Mouse (Mus musculus): ENCODE measurements around the gene Ssxb6. TPM values are rescaled to one million over a fixed set of nuclear protein-coding genes. Genes with fewer than 3 reads are reported as not detected.
"Not testable (repeated sequence)": the region's sequence is repeated elsewhere in the genome, so short reads cannot be mapped to it uniquely, and the experiment has no call there.

Gene Ssxb6
- polyA plus RNA-seq (2015; fragmentation: Nextera tagmentation; extraction: Ambion mirVana) = not detected in 2 replicates

DNA sequence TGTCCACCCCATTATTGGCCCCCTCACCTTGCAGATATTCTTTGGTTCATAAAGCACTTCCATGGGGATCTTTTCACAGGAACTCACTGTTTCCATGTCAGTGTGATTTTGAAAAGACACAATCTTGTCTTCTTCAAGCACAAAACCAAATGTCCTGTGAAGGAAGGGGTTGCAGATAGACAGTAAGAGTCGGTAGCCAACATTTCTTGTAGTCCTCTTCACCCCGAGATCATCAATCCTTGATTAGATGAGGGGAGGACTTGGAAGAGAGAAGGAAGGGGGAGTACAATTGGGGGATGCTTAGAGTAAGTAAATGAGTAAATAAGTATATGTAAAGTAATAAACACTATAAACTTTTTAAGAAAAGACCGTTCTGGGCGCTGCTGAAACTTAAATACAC, at the start of gene Ssxb6:
Ssxb6 (minus strand) TSS at position 101 of the 400 bp plus-strand sequence.
- H3K9ac ChIP-seq (replicated peaks); H3K27ac ChIP-seq (replicated peaks); H3K27me3 ChIP-seq (replicated peaks); H3K9me3 ChIP-seq (replicated peaks); H3K4me1 ChIP-seq; ATAC-seq (ENCODE audit: low FRiP score); H3K4me3 ChIP-seq (replicated peaks); H3K4me2 ChIP-seq; H3K36me3 ChIP-seq: not testable (repeated sequence)
- 73% methylated on average over 4 of the region's 4 CpGs for WGBS

DNA sequence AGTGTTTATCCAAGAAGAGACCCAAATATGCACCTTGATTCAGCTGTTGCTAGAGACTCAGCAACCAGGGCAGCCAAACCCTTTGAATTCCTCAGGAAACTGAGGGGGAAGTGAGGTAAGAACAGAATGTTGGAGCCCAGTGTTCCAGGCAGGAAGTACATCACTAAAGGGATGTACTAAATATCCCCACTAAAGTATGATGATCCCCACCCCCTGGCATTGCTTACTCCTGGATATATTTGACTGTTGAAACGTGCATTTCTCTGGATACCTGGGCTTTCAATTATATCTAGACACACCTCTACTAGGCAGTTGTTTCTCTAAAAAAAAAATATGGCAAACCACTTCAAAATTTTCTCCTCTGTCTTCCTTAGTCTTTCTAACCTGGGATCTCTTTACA, 43.7 kb upstream of the Ssxb6 start, which contains the start of gene Ssxb3:
Ssxb3 (minus strand) TSS at position 101 of the 400 bp plus-strand sequence.
- H3K9me3 ChIP-seq (replicated peaks); H3K27ac ChIP-seq (replicated peaks); H3K4me1 ChIP-seq; H3K27me3 ChIP-seq (replicated peaks); H3K9ac ChIP-seq (replicated peaks); H3K4me3 ChIP-seq (replicated peaks); H3K36me3 ChIP-seq; H3K4me2 ChIP-seq; ATAC-seq (ENCODE audit: low FRiP score): not testable (repeated sequence)
- WGBS = 13% methylated on average over 1 of the region's 1 CpGs

DNA sequence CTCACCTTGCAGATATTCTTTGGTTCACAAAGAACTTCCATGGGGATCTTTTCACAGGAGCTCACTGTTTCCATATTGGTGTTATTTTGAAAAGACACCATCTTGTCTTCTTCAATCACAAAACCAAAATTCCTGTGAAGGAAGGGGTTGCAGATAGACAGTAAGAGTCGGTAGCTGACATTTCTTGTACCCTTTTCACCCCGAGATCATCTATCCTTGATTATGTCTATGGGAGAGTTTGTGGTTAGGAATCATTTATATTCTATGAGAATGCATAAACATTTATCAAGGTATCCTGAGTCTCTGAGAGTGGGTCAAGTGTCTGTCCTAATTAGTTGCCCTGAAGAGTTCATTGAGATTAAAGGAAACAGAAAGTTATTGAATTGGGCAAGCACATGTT, 23.2 kb downstream of the Ssxb6 start, which contains the start of gene Gm14459:
Gm14459 (minus strand) TSS at position 101 of the 400 bp plus-strand sequence.
- WGBS = 84% methylated on average over 2 of the region's 2 CpGs
- Histone ChIP-seq H3K4me3 (replicated peaks) (no peak within 1 kb of the TSS), H3K27me3 (replicated peaks) (no peaks in the 10 kb centered on the region), H3K4me2 (no peak within 1 kb of the TSS), H3K36me3 (no peaks in the 10 kb centered on the region), H3K9ac (replicated peaks) (no peak within 1 kb of the TSS), H3K9me3 (replicated peaks) (no peaks in the 10 kb centered on the region), H3K4me1 (no peaks in the 10 kb centered on the region), H3K27ac (replicated peaks) (no peak within 1 kb of the TSS)
- ATAC-seq (ENCODE audit: low FRiP score) = no peak

Other genes starting within 250 kb of the Ssxb6 start
- not detected in 2 replicates for gene Ssxb10, start 220.8 kb downstream of the Ssxb6 start, polyA plus RNA-seq (2015; fragmentation: Nextera tagmentation; extraction: Ambion mirVana)
- not detected in 2 replicates for gene Ssxb9, start 181.3 kb downstream of the Ssxb6 start, polyA plus RNA-seq (2015; fragmentation: Nextera tagmentation; extraction: Ambion mirVana)
- not detected in 2 replicates for gene Ssxb1, start 134.9 kb downstream of the Ssxb6 start, polyA plus RNA-seq (2015; fragmentation: Nextera tagmentation; extraction: Ambion mirVana)
- not detected in 2 replicates for gene Ssxb2, start 86.5 kb downstream of the Ssxb6 start, polyA plus RNA-seq (2015; fragmentation: Nextera tagmentation; extraction: Ambion mirVana)
- gene Gm14459, start 23.3 kb downstream of the Ssxb6 start, polyA plus RNA-seq (2015; fragmentation: Nextera tagmentation; extraction: Ambion mirVana) = not detected in 2 replicates
- not detected in 2 replicates for gene Ssxb3, start 43.6 kb upstream of the Ssxb6 start, polyA plus RNA-seq (2015; fragmentation: Nextera tagmentation; extraction: Ambion mirVana)
- not detected in 2 replicates for gene Ssxb8, start 142.6 kb upstream of the Ssxb6 start, polyA plus RNA-seq (2015; fragmentation: Nextera tagmentation; extraction: Ambion mirVana)
- gene Ssx9, start 200.2 kb upstream of the Ssxb6 start, polyA plus RNA-seq (2015; fragmentation: Nextera tagmentation; extraction: Ambion mirVana) = not detected in 2 replicates